9 mouse cellular contexts compared by ENCODE assay signal in genomic region chr9:110746961-110747360, GRCm38 (mm10). TPM values are rescaled to one million over a fixed set of nuclear protein-coding genes. Genes with fewer than 3 reads are reported as not detected.
A peak's percentile ranks its signal among the peaks of the same experiment; 100 is the strongest.
DNase-seq lines count a peak whose midpoint lies in the region; ATAC-seq and TF ChIP-seq lines count a peak whose summit lies in the region.
"Had no signal": no experiment of that assay in that cellular context is flagged by ENCODE, and none has a peak within 500 bp of the region (broad histone marks: within the 10 kb centered on the region; RNA-seq: fewer than 3 reads in every experiment).

Pth1r (minus strand) TSS chr9:110747145.

- H3K4me1 ChIP-seq in heart, postnatal 0 days (ENCODE audit: control insufficient read depth, insufficient read depth) = peaks cover 17% of the 10 kb centered on the region
- no peaks in the 10 kb centered on the region; the same call in none of the 2 replicates for H3K4me1 ChIP-seq in embryonic facial prominence, embryonic 11.5 days (ENCODE audit: control insufficient read depth, insufficient read depth, low read length)
- H3K4me1 ChIP-seq in hindbrain, embryonic 12.5 days = peaks cover 16% of the 10 kb centered on the region
- peaks cover 94% of the 10 kb centered on the region for H3K4me1 ChIP-seq in limb, embryonic 10.5 days

- TF ChIP-seq EP300 in heart, postnatal 0 days (IDR thresholded peaks at IDR 0.05; ENCODE audit: low read depth) = no peak

- H3K9me3 ChIP-seq in heart, postnatal 0 days (replicated peaks; ENCODE audit: control insufficient read depth, low read length) = no peaks in the 10 kb centered on the region
- no peaks in the 10 kb centered on the region for H3K9me3 ChIP-seq in embryonic facial prominence, embryonic 11.5 days (replicated peaks; ENCODE audit: control insufficient read depth, low read length)
- no peaks in the 10 kb centered on the region for H3K9me3 ChIP-seq in hindbrain, embryonic 12.5 days (replicated peaks)
- no peaks in the 10 kb centered on the region for H3K9me3 ChIP-seq in limb, embryonic 10.5 days (replicated peaks)

- no peak for ATAC-seq in heart, postnatal 0 days (ENCODE audit: insufficient read depth, low read depth)
- no peak for ATAC-seq in embryonic facial prominence, embryonic 11.5 days (replicated peaks; ENCODE audit: insufficient number of reproducible peaks, low FRiP score, low TSS enrichment, low read depth)
- no peak for ATAC-seq in hindbrain, embryonic 12.5 days (ENCODE audit: low FRiP score)

- H3K4me2 ChIP-seq in heart, postnatal 0 days (ENCODE audit: low read depth, low read length) = no peak within 1 kb of the TSS
- H3K4me2 ChIP-seq in embryonic facial prominence, embryonic 11.5 days (ENCODE audit: low read depth, low read length) = no peak within 1 kb of the TSS
- no peak within 1 kb of the TSS for H3K4me2 ChIP-seq in hindbrain, embryonic 12.5 days (replicated peaks)

- DNase-seq in heart, postnatal 0 days (ENCODE audit: low spot score) = no peak
- DNase-seq in heart, postnatal 36 days = no peak
- no peak for DNase-seq in embryonic facial prominence, embryonic 11.5 days (ENCODE audit: low spot score)
- DNase-seq in limb, embryonic 10.5 days (ENCODE audit: low spot score) = no peak
- DNase-seq in cerebellum, adult 8-10 months = no peak
- DNase-seq in embryo, embryonic 9.5 days (ENCODE audit: extremely low spot score) = no peak
- DNase-seq in layer of hippocampus, postnatal 14 days (ENCODE audit: low spot score in 2 of 2) = no peak
- DNase-seq: cerebellum, adult 9-10 months had no signal

- no peak for TF ChIP-seq CTCF in heart, postnatal 0 days (IDR thresholded peaks at IDR 0.05; ENCODE audit: low read depth)

- intact Hi-C loops in heart, postnatal 36 days (cut with DNase I) = no loop called here

- no peak within 1 kb of the TSS for H3K4me3 ChIP-seq in heart, postnatal 0 days (ENCODE audit: low read depth, low read length)
- H3K4me3 ChIP-seq in embryonic facial prominence, embryonic 11.5 days (ENCODE audit: low read depth, low read length) = no peak within 1 kb of the TSS
- no peak within 1 kb of the TSS for H3K4me3 ChIP-seq in hindbrain, embryonic 12.5 days
- H3K4me3 ChIP-seq in limb, embryonic 10.5 days = peak within 1 kb of the TSS; percentile 23; the same call in 1 of the 2 replicates

- H3K36me3 ChIP-seq in heart, postnatal 0 days (replicated peaks; ENCODE audit: control insufficient read depth, insufficient read depth, low read length) = no peaks in the 10 kb centered on the region
- H3K36me3 ChIP-seq in embryonic facial prominence, embryonic 11.5 days (replicated peaks; ENCODE audit: control insufficient read depth, insufficient read depth, low read depth, low read length) = no peaks in the 10 kb centered on the region
- H3K36me3 ChIP-seq in hindbrain, embryonic 12.5 days = no peaks in the 10 kb centered on the region
- H3K36me3 ChIP-seq in limb, embryonic 10.5 days = no peaks in the 10 kb centered on the region

- no peak within 1 kb of the TSS for H3K27ac ChIP-seq in heart, postnatal 0 days (ENCODE audit: low read depth)
- H3K27ac ChIP-seq in embryonic facial prominence, embryonic 11.5 days (replicated peaks; ENCODE audit: low read depth, low read length) = no peak within 1 kb of the TSS
- no peak within 1 kb of the TSS for H3K27ac ChIP-seq in hindbrain, embryonic 12.5 days
- H3K27ac ChIP-seq in limb, embryonic 10.5 days = peak within 1 kb of the TSS; percentile 65

- H3K9ac ChIP-seq in heart, postnatal 0 days (replicated peaks; ENCODE audit: low read depth, low read length) = no peak within 1 kb of the TSS
- H3K9ac ChIP-seq in embryonic facial prominence, embryonic 11.5 days (replicated peaks; ENCODE audit: low read length) = no peak within 1 kb of the TSS
- H3K9ac ChIP-seq in hindbrain, embryonic 12.5 days = no peak within 1 kb of the TSS

- H3K27me3 ChIP-seq in heart, postnatal 0 days (ENCODE audit: control insufficient read depth, insufficient read depth, low read length) = peaks cover 16% of the 10 kb centered on the region; the same call in 1 of the 2 replicates
- H3K27me3 ChIP-seq in embryonic facial prominence, embryonic 11.5 days (ENCODE audit: control insufficient read depth, insufficient read depth, low read length) = no peaks in the 10 kb centered on the region
- peaks cover 30% of the 10 kb centered on the region for H3K27me3 ChIP-seq in hindbrain, embryonic 12.5 days
- H3K27me3 ChIP-seq in limb, embryonic 10.5 days (ENCODE audit: low read depth, poor library complexity, severe bottlenecking) = peaks cover 69% of the 10 kb centered on the region

- WGBS in heart, postnatal 0 days = 76% methylated on average over 7 of the region's 7 CpGs
- WGBS in embryonic facial prominence, embryonic 11.5 days = 58% methylated on average over 7 of the region's 7 CpGs
- WGBS in hindbrain, embryonic 12.5 days = 64% methylated on average over 7 of the region's 7 CpGs
- WGBS in limb, embryonic 10.5 days = 53% methylated on average over 7 of the region's 7 CpGs

RNA-seq across cellular contexts. Expression of gene Pth1r, which starts in this region (rescaled TPM):
- 34.2 and 41.8 TPM in 2 replicates for total RNA-seq in heart, postnatal 0 days (2014; rRNA removed; ENCODE audit: low replicate concordance)
- 11.4 and 12.0 TPM in 2 replicates for polyA plus RNA-seq in heart, postnatal 0 days (2015; fragmentation: Nextera tagmentation; extraction: Ambion mirVana)
- 1 to 10 TPM; 6.5 to 6.6 TPM for total RNA-seq in heart, postnatal 36 days (2021)
- 37.8 and 39.8 TPM in 2 replicates for polyA plus RNA-seq in embryonic facial prominence, embryonic 11.5 days (2014; fragmentation: Nextera tagmentation; extraction: Ambion mirVana)
- 44.3 and 52.4 TPM in 2 replicates for polyA plus RNA-seq in hindbrain, embryonic 12.5 days (2016; fragmentation: Nextera tagmentation; extraction: Ambion mirVana)
- polyA plus RNA-seq in limb, embryonic 10.5 days (2016; fragmentation: Nextera tagmentation; extraction: Ambion mirVana) = 36.3 and 49.2 TPM in 2 replicates
- total RNA-seq in layer of hippocampus, postnatal 14 days (2021) = 1 to 10 TPM; 5.6 to 6.5 TPM
